Mouse (Mus musculus): ENCODE measurements around the gene Usp11. TPM values are rescaled to one million over a fixed set of nuclear protein-coding genes. Genes with fewer than 3 reads are reported as not detected.

Gene Usp11
- polyA plus RNA-seq (2015; fragmentation: Nextera tagmentation; extraction: Ambion mirVana): 34.9 and 36.1 TPM in 2 replicates

DNA sequence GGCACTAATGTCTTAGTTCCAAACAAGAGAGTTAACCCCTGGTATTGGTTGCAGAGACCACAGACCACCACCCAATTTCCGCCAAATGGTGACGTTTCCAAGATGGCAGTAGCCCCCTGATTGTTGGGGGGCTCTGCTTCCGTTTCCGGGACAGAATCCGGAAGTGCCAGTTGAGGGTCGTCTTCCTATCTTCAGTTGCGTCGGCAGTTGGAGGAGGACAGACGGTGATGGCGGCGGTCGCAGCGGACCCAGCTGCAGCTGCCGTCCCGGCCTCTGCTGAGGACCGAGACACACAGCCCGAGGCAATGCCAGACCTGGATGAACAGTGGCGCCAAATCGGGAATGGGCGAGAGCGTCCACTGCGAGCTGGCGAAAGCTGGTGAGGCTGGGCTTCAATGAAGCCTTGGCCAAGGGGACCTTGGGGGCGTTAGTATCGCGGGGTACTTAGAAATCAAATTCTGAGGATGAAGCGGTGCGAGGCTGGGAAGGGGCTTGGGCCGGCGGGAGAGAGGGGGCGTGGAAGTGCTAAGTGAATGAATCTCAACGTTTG lies at the start of gene Usp11:
TSS of gene Usp11 (plus strand) at position 166 of the 550 bp plus-strand sequence.
- Histone ChIP-seq H3K4me1 (no peaks in the 10 kb centered on the region), H3K36me3 (peaks cover 13% of the 10 kb centered on the region), H3K9ac (peak within 1 kb of the TSS; percentile 84), H3K27me3 (replicated peaks) (no peaks in the 10 kb centered on the region), H3K27ac (replicated peaks) (peak within 1 kb of the TSS; percentile 96), H3K4me2 (peak within 1 kb of the TSS; percentile 64), H3K9me3 (no peaks in the 10 kb centered on the region), H3K4me3 (peak within 1 kb of the TSS; percentile 66)
- ATAC-seq (ENCODE audit: extremely low read depth, insufficient number of reproducible peaks, low FRiP score, low TSS enrichment): no peak
- WGBS: 13% methylated on average over 32 of the region's 32 CpGs

DNA sequence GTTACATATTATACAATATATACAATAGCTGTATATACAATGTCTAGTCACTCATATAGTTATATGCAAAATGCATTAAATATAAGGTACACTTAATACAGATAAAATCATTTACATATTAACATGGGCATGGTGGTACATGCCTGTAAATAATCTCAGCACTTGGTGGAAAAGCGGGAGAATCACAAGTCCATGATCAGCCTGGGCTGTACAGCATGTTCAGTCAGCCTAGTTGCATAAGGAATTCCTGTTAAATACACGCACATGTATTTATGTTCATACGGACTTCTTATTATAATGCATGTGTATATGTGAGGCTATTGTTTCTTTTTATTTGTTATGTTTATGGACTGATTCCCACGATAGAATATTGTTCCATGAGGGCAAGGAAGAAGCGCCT lies 46.1 kb upstream of the Usp11 start:
- H3K4me3 ChIP-seq: peak overlapping the region; percentile 56
- H3K9me3 ChIP-seq: no peaks in the 10 kb centered on the region
- no peak overlapping the region for H3K27ac ChIP-seq (replicated peaks)
- H3K4me1 ChIP-seq: no peaks in the 10 kb centered on the region
- no peak for ATAC-seq (ENCODE audit: extremely low read depth, insufficient number of reproducible peaks, low FRiP score, low TSS enrichment)
- WGBS: 19% methylated on average over 5 of the region's 5 CpGs
- 0 out of 2 replicates have a peak overlapping the region, but pooled peaks have one; percentile 52 for H3K9ac ChIP-seq
- H3K4me2 ChIP-seq: peak overlapping the region; percentile 83
- no peaks in the 10 kb centered on the region for H3K36me3 ChIP-seq
- H3K27me3 ChIP-seq (replicated peaks): no peaks in the 10 kb centered on the region

DNA sequence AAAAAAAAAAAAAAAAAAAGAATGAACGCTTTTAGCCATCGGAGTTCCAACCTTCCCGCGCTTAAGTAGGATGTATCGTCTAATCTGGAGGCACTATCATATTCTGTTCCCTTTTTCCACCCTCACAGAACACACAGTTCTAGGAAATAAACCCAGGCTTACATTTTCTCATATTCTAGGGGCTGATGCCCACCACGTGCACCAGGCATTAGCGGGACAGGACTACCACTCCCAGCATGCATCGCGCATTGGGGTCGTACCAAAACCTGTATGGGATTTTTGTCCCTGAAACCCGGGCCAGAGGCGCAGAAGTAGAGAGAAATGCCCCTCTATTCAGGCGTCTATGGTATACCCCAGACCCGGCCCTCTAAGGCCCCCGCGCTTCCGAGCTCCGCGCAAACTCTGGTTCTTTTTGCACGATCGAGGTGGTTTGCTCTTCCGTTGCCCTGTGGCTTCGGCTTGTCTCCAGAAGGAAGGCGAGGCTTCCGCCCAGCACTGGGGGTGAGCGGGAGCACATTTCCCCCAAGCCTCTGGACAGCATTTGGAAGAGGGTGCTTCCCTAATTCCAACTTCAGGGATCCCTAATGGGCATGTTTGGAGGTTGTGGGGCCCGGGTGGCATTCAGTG lies 45.6 kb upstream of the Usp11 start, which contains the start of gene Uba1:
TSS of gene Uba1 (plus strand) at position 301 of the 627 bp plus-strand sequence.
- H3K9ac ChIP-seq: peak within 1 kb of the TSS; percentile 80
- H3K4me2 ChIP-seq: peak within 1 kb of the TSS; percentile 83
- H3K27ac ChIP-seq (replicated peaks): peak within 1 kb of the TSS; percentile 55
- peak; percentile 74 for ATAC-seq (ENCODE audit: extremely low read depth, insufficient number of reproducible peaks, low FRiP score, low TSS enrichment)
- H3K27me3 ChIP-seq (replicated peaks): no peaks in the 10 kb centered on the region
- H3K36me3 ChIP-seq: no peaks in the 10 kb centered on the region
- no peaks in the 10 kb centered on the region for H3K4me1 ChIP-seq
- H3K4me3 ChIP-seq: peak within 1 kb of the TSS; percentile 56
- 8% methylated on average over 27 of the region's 27 CpGs for WGBS
- no peaks in the 10 kb centered on the region for H3K9me3 ChIP-seq

DNA sequence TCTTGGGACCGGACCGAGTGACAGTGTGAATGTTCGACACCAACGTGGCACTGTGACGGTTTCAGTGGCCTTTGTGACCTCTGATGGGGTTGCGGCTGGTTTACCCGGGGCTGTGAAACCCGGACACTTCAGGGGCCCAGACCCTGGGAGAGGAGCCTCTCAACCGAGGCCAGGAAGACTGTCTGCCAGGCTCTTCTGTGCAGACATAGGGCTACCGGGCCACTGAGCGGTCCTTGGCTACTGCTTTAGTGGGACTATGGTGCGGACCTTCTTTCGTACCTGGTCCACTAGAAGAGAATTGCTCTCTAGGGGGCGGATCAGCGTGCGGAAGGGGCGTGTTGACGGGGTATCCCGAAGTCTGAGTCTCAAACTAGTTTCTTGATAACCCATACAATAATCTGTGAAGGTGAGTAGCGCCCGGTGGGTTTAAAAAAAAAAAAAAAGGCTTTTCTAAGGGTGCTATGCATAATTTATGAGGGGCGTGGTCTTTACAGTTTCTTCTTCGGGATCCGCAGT lies 44.8 kb upstream of the Usp11 start:
- Histone ChIP-seq H3K36me3 (no peaks in the 10 kb centered on the region), H3K9me3 (no peaks in the 10 kb centered on the region), H3K4me2 (peak overlapping the region; percentile 83), H3K27ac (replicated peaks) (peak overlapping the region; percentile 55; the same call in 1 of the 2 replicates), H3K27me3 (replicated peaks) (no peaks in the 10 kb centered on the region), H3K4me3 (peak overlapping the region; percentile 56), H3K9ac (peak overlapping the region; percentile 80), H3K4me1 (peaks cover 2% of the 10 kb centered on the region)
- WGBS: 22% methylated on average over 24 of the region's 24 CpGs
- ATAC-seq (ENCODE audit: extremely low read depth, insufficient number of reproducible peaks, low FRiP score, low TSS enrichment): no peak

DNA sequence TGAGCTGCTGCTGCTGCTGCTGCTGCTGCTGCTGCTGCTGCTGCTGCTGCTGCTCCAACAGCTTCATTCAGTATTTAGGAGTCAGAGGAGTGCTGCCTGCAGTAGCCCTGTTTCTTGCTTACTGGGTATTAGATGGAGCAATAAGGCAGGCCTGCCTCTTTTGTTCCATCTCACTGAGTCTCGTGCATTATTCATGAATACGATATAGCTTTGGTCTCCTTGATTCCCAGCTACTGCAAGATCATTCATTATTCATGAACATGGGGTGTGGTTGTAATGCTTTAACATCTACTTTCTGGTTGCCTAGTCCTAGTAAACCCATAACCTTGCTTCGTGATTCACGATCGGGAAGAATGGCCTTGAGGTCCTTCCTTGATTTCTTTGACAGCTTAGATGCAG lies 41.4 kb upstream of the Usp11 start:
- 23% methylated on average over 5 of the region's 5 CpGs for WGBS
- Histone ChIP-seq H3K36me3 (peaks cover 17% of the 10 kb centered on the region), H3K9me3 (no peaks in the 10 kb centered on the region), H3K4me1 (peaks cover 26% of the 10 kb centered on the region), H3K4me2 (no peak overlapping the region), H3K4me3 (peak overlapping the region; percentile 71), H3K9ac (no peak overlapping the region), H3K27me3 (replicated peaks) (no peaks in the 10 kb centered on the region), H3K27ac (replicated peaks) (no peak overlapping the region)
- ATAC-seq (ENCODE audit: extremely low read depth, insufficient number of reproducible peaks, low FRiP score, low TSS enrichment): no peak

DNA sequence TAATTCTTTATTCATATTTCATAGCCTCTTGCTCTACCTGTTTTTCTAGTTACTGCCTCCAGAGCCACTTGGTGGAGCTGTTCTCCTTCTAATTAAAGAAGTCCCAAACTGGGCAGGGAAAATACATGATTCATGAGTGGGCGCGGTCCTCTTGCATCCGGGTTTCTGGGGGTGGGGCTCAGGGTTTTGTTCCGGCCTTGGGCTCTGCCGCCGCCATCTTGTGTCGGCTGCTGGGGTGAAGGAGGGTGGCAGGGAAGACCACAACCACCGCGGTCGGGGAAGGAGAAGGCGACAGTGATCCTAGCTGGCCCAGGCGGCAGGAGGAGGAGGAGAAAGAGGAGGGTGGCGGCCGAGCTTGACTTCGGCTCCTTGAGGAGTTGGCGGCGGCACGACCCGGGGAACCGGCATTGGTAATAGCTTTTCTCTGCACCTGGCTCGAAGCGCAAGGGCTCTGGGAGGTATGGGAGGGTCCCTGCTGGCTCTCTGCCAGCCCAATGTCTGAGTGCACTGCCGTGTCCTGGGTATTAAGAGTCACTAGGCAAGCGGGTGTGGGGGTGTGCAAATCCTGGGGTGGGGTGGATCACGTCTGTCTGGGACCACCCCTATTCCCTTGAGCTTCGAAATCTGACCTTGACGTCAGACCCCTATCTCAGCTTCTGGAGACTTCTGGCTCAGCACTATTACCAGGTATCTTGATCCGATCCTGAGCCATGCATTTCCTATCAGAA lies 40.8 kb upstream of the Usp11 start:
- H3K27ac ChIP-seq (replicated peaks): peak overlapping the region; percentile 84
- peak overlapping the region; percentile 86 for H3K9ac ChIP-seq
- H3K27me3 ChIP-seq (replicated peaks): no peaks in the 10 kb centered on the region
- H3K4me3 ChIP-seq: peak overlapping the region; percentile 71
- H3K9me3 ChIP-seq: no peaks in the 10 kb centered on the region
- peaks cover 22% of the 10 kb centered on the region for H3K36me3 ChIP-seq
- H3K4me1 ChIP-seq: peaks cover 26% of the 10 kb centered on the region
- 9% methylated on average over 28 of the region's 28 CpGs for WGBS
- peak; percentile 73 for ATAC-seq (ENCODE audit: extremely low read depth, insufficient number of reproducible peaks, low FRiP score, low TSS enrichment)
- peak overlapping the region; percentile 75 for H3K4me2 ChIP-seq

DNA sequence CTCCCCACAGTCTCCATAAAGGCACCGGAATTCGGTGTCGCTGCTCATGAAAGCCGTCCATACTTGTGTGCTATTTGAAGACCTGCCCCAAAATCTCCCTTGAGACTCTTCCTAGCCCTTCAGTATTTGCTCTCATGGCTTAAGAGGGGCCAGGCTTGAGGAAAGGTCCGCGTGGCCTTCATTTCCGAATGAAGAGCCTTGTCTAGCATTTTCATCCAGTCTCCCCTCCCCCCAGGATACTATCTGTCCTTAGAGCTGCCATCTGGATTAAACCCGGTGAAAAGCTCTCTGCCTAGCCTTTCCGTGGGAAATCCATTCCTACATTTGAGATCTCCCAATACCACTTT lies 40.3 kb upstream of the Usp11 start:
- no peaks in the 10 kb centered on the region for H3K9me3 ChIP-seq
- peak overlapping the region; percentile 75 for H3K4me2 ChIP-seq
- 11% methylated on average over 9 of the region's 9 CpGs for WGBS
- ATAC-seq (ENCODE audit: extremely low read depth, insufficient number of reproducible peaks, low FRiP score, low TSS enrichment): peak; percentile 3; the same call in 1 of the 2 replicates
- H3K27me3 ChIP-seq (replicated peaks): no peaks in the 10 kb centered on the region
- peaks cover 28% of the 10 kb centered on the region for H3K36me3 ChIP-seq
- H3K4me1 ChIP-seq: peaks cover 26% of the 10 kb centered on the region
- peak overlapping the region; percentile 71 for H3K4me3 ChIP-seq
- peak overlapping the region; percentile 84 for H3K27ac ChIP-seq (replicated peaks)
- peak overlapping the region; percentile 86 for H3K9ac ChIP-seq

DNA sequence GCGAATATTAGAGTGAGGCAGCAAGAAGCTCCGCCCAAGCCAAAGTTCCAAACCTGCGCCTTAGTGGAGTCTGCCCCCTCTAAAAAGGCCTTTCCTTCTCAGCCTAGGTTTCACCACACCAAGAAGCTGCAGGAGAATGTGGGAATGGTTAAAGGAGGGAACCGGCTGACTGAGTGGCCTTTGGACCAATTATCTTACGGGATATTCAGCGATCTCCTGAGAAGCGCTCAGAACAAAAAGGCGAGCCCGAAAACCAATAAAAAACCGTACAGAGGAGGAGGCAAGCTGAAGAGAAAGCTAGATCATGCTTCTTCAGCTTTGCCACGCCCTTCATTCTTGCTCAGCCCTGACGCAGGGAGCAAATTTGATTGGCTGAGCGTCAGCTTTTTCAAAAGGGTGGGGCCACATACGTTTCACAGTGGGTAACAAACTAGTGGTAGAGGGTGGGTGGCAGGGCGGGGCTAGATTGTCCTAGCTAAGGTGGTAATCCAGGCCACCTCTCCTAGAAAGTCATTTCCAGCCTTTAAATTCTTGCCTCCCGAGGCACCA lies 16.1 kb upstream of the Usp11 start, which contains the start of gene Cdk16:
TSS of gene Cdk16 (plus strand) at position 436 of the 549 bp plus-strand sequence.
- peak within 1 kb of the TSS; percentile 99 for H3K27ac ChIP-seq (replicated peaks)

DNA sequence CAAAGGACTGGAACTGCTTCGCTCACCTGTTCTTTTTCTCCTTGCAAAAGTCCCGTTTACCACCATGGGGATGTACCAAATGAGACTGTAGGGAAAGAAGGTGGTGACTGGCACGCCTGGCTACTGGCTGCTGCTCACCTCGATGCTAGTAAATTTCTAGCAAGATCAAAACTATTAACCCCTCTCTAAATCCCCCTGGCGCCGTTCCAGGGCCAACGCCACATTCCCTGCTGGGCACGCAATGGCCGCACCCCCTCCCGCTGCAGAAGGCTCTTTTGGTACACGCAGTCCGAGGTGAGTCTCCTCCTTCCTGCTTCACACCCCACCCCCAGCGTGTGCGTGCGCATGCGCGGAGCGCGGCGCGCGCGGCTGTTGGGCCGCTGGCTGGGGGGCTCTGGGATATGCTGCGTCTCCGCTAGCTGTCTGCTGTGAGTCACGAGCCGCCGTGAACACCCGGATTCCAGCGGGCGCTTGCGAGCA lies 15.6 kb upstream of the Usp11 start:
- H3K4me1 ChIP-seq: peaks cover 29% of the 10 kb centered on the region
- H3K9me3 ChIP-seq: no peaks in the 10 kb centered on the region
- WGBS: 7% methylated on average over 18 of the region's 33 CpGs
- H3K4me3 ChIP-seq: peak overlapping the region; percentile 75
- peak overlapping the region; percentile 80 for H3K4me2 ChIP-seq
- H3K9ac ChIP-seq: peak overlapping the region; percentile 96
- peaks cover 11% of the 10 kb centered on the region for H3K36me3 ChIP-seq
- peak overlapping the region; percentile 99 for H3K27ac ChIP-seq (replicated peaks)
- ATAC-seq (ENCODE audit: extremely low read depth, insufficient number of reproducible peaks, low FRiP score, low TSS enrichment): peak; percentile 90
- no peaks in the 10 kb centered on the region for H3K27me3 ChIP-seq (replicated peaks)

More for the DNA sequence above, 16.1 kb upstream of the Usp11 start, which contains the start of gene Cdk16:
- no peaks in the 10 kb centered on the region for H3K27me3 ChIP-seq (replicated peaks)
- H3K9me3 ChIP-seq: no peaks in the 10 kb centered on the region
- ATAC-seq (ENCODE audit: extremely low read depth, insufficient number of reproducible peaks, low FRiP score, low TSS enrichment): peak; percentile 82
- WGBS: 12% methylated on average over 16 of the region's 16 CpGs
- peak within 1 kb of the TSS; percentile 96 for H3K9ac ChIP-seq
- peak within 1 kb of the TSS; percentile 80 for H3K4me2 ChIP-seq
- H3K4me3 ChIP-seq: peak within 1 kb of the TSS; percentile 75
- H3K36me3 ChIP-seq: peaks cover 11% of the 10 kb centered on the region
- peaks cover 29% of the 10 kb centered on the region for H3K4me1 ChIP-seq

DNA sequence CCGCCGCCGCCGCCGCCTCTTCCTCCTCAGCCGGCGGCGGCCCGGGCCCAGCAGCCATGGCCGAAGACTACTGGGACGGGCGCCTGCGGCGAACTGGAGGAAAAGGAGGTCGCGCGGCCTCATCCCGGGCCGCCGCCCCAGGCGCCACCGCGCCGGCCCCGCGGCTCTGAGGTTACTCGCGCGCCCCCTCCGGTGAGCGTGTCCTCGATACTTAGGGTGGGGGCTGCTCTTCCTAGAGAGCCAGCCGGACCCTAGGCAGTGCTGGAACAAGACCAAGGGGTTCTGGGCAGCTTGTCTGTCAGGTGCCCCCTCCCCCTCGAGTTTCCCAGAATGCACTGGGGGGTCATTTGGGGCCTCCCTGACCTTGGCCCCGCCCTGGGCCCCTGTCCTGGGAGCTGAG lies 15.1 kb upstream of the Usp11 start:
- H3K4me3 ChIP-seq: peak overlapping the region; percentile 75
- peaks cover 29% of the 10 kb centered on the region for H3K4me1 ChIP-seq
- no peaks in the 10 kb centered on the region for H3K9me3 ChIP-seq
- WGBS: 6% methylated on average over 3 of the region's 35 CpGs
- H3K27me3 ChIP-seq (replicated peaks): no peaks in the 10 kb centered on the region
- peak; percentile 61 for ATAC-seq (ENCODE audit: extremely low read depth, insufficient number of reproducible peaks, low FRiP score, low TSS enrichment)
- peak overlapping the region; percentile 96 for H3K9ac ChIP-seq
- peak overlapping the region; percentile 80 for H3K4me2 ChIP-seq
- peaks cover 14% of the 10 kb centered on the region for H3K36me3 ChIP-seq
- peak overlapping the region; percentile 99 for H3K27ac ChIP-seq (replicated peaks)

DNA sequence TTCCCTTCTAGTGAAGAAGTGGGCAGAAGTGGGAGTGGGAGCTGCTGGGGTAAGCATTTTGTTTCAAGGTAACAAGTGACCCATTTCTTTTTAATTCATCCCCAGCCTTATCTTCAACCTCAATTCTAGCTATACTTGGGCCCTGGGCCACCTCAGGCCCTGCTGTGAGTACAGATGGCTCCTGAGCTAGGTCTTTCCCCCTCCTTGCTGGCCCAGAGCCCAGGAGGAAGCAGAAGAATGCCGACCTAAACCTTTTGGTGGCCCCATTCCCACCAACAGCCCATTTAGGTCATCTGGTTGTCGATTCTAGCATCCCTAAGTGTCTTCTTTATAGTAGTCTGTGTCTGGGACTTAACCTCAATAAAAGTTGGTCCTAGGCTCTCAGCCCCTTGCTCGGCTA lies 12.1 kb upstream of the Usp11 start:
- H3K36me3 ChIP-seq: peaks cover 39% of the 10 kb centered on the region
- no peak overlapping the region for H3K27ac ChIP-seq (replicated peaks)
- H3K4me1 ChIP-seq: peaks cover 26% of the 10 kb centered on the region
- WGBS: 65% methylated on average over 3 of the region's 3 CpGs
- no peak overlapping the region for H3K9ac ChIP-seq
- no peaks in the 10 kb centered on the region for H3K27me3 ChIP-seq (replicated peaks)
- no peak overlapping the region for H3K4me3 ChIP-seq
- H3K9me3 ChIP-seq: no peaks in the 10 kb centered on the region
- ATAC-seq (ENCODE audit: extremely low read depth, insufficient number of reproducible peaks, low FRiP score, low TSS enrichment): no peak
- no peak overlapping the region for H3K4me2 ChIP-seq
